Mouse (Mus musculus): ENCODE measurements at regions not wholly inside any gene's neighbourhood (a gene's known extent, or its start where the extent isn't known, plus 50 kb on each side); places are given as distances from the start of the nearest gene placed in this dataset.

DNA sequence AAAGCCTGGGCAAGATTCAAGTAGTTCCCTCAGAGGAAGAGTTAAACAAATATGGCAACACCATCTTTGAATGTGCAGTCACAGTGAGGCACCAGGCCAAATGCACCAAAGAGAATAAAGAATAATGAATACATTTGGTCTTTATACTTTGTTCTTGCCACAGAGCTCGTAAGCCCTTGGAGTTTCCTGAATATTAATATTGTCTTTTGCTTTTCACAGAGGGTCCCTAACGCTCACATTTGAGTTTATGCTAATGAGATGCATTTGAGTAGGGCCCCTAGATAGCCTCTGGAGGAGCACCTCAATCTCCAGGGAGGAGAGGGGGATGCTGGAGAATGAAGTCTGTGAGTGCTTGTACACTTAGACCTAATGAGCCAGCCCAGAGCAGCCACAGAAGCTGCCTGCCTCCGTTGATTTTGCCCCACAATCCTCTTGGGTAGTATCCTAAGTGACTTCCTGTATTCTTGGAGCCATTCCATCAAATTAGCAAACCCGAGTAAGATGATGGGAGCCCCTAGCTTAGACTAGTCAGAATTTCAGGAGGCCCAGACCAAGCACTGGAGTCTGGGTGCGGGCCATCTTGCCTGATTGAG, 161.3 kb downstream of the Abcc12 start:
- TF ChIP-seq CTCF (IDR thresholded peaks at IDR 0.05; ENCODE audit: borderline replicate concordance, control insufficient read depth, extremely low read depth, insufficient read depth, low read length, poor library complexity) (no peak), POLR2A (IDR thresholded peaks at IDR 0.05; ENCODE audit: control insufficient read depth, extremely low read depth, insufficient read depth, low read length, poor library complexity) (no peak)

All from thymus, adult 2 months (tissue).